Mouse (Mus musculus) embryonic fibroblast, embryonic 13.5 days (primary cell): ENCODE measurements around the gene Aqp9.

Experiments used
- CTCF ChIP-seq: IDR thresholded peaks from 2 replicates; pipeline ENCODE4 v1.5.1; 2011; ENCODE audit warnings: mild to moderate bottlenecking, control low read depth, low read length, moderate library complexity, borderline replicate concordance; ENCODE audit not compliant: insufficient read depth
- POLR2A ChIP-seq: IDR thresholded peaks from 2 replicates; pipeline ENCODE4 v1.6.1; 2011; ENCODE audit warnings: low read depth, mild to moderate bottlenecking, control low read depth, low read length, moderate library complexity

DNA sequence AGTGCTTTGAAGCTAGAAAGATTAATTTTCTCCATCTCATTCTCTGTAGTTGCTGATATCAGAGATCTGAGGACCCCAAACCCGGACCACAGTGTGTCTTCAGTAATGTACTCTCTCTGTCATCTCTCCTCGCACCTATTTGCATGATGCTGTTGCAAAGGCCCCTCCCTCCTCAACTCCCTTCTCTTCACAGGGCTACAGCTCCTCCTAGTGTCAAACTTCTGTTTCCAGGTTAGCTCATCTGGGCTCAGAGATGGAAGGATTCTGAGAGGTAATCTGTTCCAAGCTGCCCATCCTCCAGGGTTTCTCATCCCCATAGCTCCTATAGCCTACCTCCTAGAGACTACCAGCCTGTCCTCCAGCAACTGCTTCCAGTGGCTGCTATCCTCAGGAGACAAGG, 42.3 kb downstream of the Aqp9 start:
- TF ChIP-seq POLR2A, result no peak
- no peak for TF ChIP-seq CTCF
